Mouse (Mus musculus): Measurements from ENCODE around the gene Zscan2. TPM values are rescaled to one million over a fixed set of nuclear protein-coding genes. Genes with fewer than 3 reads are reported as not detected.

The Zscan2 gene
- 16.5 TPM for total RNA-seq (2023)

GRCm38 (mm10) chr7:80860729-80861274 lies at the start of gene Zscan2:
Gene Zscan2, plus strand, starts transcription at chr7:80860920.

GRCm38 (mm10) chr7:80825843-80826403 lies 34.8 kb upstream of the Zscan2 start, which contains the start of gene Iqgap1:
Gene Iqgap1, minus strand, starts transcription at chr7:80825974.

GRCm38 (mm10) chr7:80900944-80901501 lies 40.3 kb downstream of the Zscan2 start, which contains the start of gene Wdr73:
Gene Wdr73, minus strand, starts transcription at chr7:80901269.

GRCm38 (mm10) chr7:80904921-80905515 lies 44.3 kb downstream of the Zscan2 start, which contains the start of gene Nmb:
Gene Nmb, minus strand, starts transcription at chr7:80905076.

Other genes starting within 250 kb of the Zscan2 start
- 68.7 TPM for gene Crtc3, start 172.0 kb upstream of the Zscan2 start, total RNA-seq (2023)
- 285 TPM for gene Iqgap1, start 34.9 kb upstream of the Zscan2 start, total RNA-seq (2023)
- 14.4 TPM for gene Wdr73, start 40.3 kb downstream of the Zscan2 start, total RNA-seq (2023)
- gene Nmb, start 44.2 kb downstream of the Zscan2 start, total RNA-seq (2023) = 28.9 TPM
- 180 TPM for gene Sec11a, start 86.9 kb downstream of the Zscan2 start, total RNA-seq (2023)
- 101 TPM for gene Zfp592, start 132.8 kb downstream of the Zscan2 start, total RNA-seq (2023)
- 1.00 TPM for gene Alpk3, start 196.7 kb downstream of the Zscan2 start, total RNA-seq (2023)